Mouse (Mus musculus) MEL (cell line): ENCODE data around the gene H2-DMa. TPM values are rescaled to one million over a fixed set of nuclear protein-coding genes. Genes with fewer than 3 reads are reported as not detected.
A peak's percentile ranks its signal among the peaks of the same experiment; 100 is the strongest.

Source experiments
- DNase-seq: peaks from one replicate; pipeline ENCODE4 v3.0.0; 2011; ENCODE audit warnings: low read depth, low spot score
- H3K27ac ChIP-seq: 2 replicates; pipeline ENCODE4 v1.5.1; 2012; ENCODE audit warnings: low read depth, mild to moderate bottlenecking, control low read depth, low read length, moderate library complexity; ENCODE audit not compliant: control insufficient read depth
- H3K27me3 ChIP-seq, 2 experiments: fragments of 150-350 bp in 1 of 2; sonication (generic) in 1 of 2; 2 replicates each; pipeline ENCODE4 v1.6.1; 2012; ENCODE audit warnings: low read length in 2 of 2, mild to moderate bottlenecking in 2 of 2, improper control_type of control experiment in 1 of 2, moderate library complexity in 1 of 2; ENCODE audit not compliant: insufficient read depth in 2 of 2, control insufficient read depth in 1 of 2
- H3K36me3 ChIP-seq, 2 experiments: 2 replicates each; pipeline ENCODE4 v1.6.1; 2012 to 2014; ENCODE audit warnings: low read length in 2 of 2, improper control_type of control experiment in 1 of 2, inconsistent platforms in 1 of 2, mild to moderate bottlenecking in 1 of 2; ENCODE audit not compliant: insufficient read depth in 2 of 2, control insufficient read depth in 1 of 2
- H3K4me1 ChIP-seq, 2 experiments: fragments of 150-350 bp in 1 of 2; sonication (generic) in 1 of 2; 2 replicates each; pipeline ENCODE4 v1.6.1; 2012; ENCODE audit warnings: low read length in 2 of 2, improper control_type of control experiment in 1 of 2, mild to moderate bottlenecking in 1 of 2; ENCODE audit not compliant: insufficient read depth in 2 of 2, control insufficient read depth in 1 of 2
- H3K4me3 ChIP-seq, 2 experiments: fragments of 150-350 bp in 1 of 2; sonication (generic) in 1 of 2; 2 replicates each; pipeline ENCODE4 v1.5.1; 2012; ENCODE audit warnings: low read depth in 2 of 2, low read length in 2 of 2, mild to moderate bottlenecking in 2 of 2, moderate library complexity in 2 of 2, control low read depth in 1 of 2, improper control_type of control experiment in 1 of 2; ENCODE audit not compliant: control insufficient read depth in 1 of 2, insufficient read depth in 1 of 2
- H3K79me2 ChIP-seq: 2 replicates; pipeline ENCODE4 v1.6.1; 2012; ENCODE audit warnings: mild to moderate bottlenecking, low read length, moderate library complexity; ENCODE audit not compliant: control insufficient read depth, poor library complexity, insufficient read depth
- H3K9ac ChIP-seq: 2 replicates; pipeline ENCODE4 v1.6.1; 2012; ENCODE audit warnings: low read depth, mild to moderate bottlenecking, control low read depth, low read length, moderate library complexity; ENCODE audit not compliant: control insufficient read depth, poor library complexity, severe bottlenecking
- H3K9me3 ChIP-seq: fragments of 150-350 bp; sonication (generic); replicated peaks from 2 replicates; pipeline ENCODE4 v1.6.1; 2012; ENCODE audit warnings: mild to moderate bottlenecking, low read length, improper control_type of control experiment, moderate library complexity; ENCODE audit not compliant: insufficient read depth
- CHD1 ChIP-seq: IDR thresholded peaks from 2 replicates; pipeline ENCODE4 v1.6.1; 2012; ENCODE audit warnings: low read depth, mild to moderate bottlenecking, inconsistent platforms, low read length, improper control_type of control experiment
- CHD2 ChIP-seq: IDR thresholded peaks from 2 replicates; pipeline ENCODE4 v1.6.1; 2011; ENCODE audit warnings: low read length, improper control_type of control experiment
- E2F4 ChIP-seq: IDR thresholded peaks from 2 replicates; pipeline ENCODE4 v1.6.1; 2011; ENCODE audit warnings: low read depth, low read length, improper control_type of control experiment, borderline replicate concordance
- ELF1 ChIP-seq: IDR thresholded peaks from 2 replicates; pipeline ENCODE4 v1.6.1; 2014; ENCODE audit warnings: low read depth, mild to moderate bottlenecking, inconsistent platforms, low read length, improper control_type of control experiment, moderate library complexity
- GATA1 ChIP-seq: IDR thresholded peaks from 2 replicates; pipeline ENCODE4 v1.6.1; 2011; ENCODE audit warnings: low read depth, low read length, improper control_type of control experiment
- HCFC1 ChIP-seq: IDR thresholded peaks from 2 replicates; pipeline ENCODE4 v1.6.1; 2012; ENCODE audit warnings: low read depth, mild to moderate bottlenecking, inconsistent platforms, low read length, improper control_type of control experiment, moderate library complexity
- MEF2A ChIP-seq: IDR thresholded peaks from 2 replicates; pipeline ENCODE4 v1.6.1; 2014; ENCODE audit warnings: low read depth, mild to moderate bottlenecking, inconsistent platforms, low read length, improper control_type of control experiment; ENCODE audit not compliant: poor library complexity, insufficient replicate concordance, severe bottlenecking; ENCODE audit errors: extremely low read depth
- MYB ChIP-seq: IDR thresholded peaks from 2 replicates; pipeline ENCODE4 v1.6.1; 2011; ENCODE audit warnings: mild to moderate bottlenecking, low read depth, low read length, improper control_type of control experiment
- NELFE ChIP-seq: IDR thresholded peaks from 2 replicates; pipeline ENCODE4 v1.6.1; 2011; ENCODE audit warnings: low read depth, low read length, improper control_type of control experiment
- POLR2A ChIP-seq, 2 experiments: IDR thresholded peaks; 2 replicates each; pipeline ENCODE4 v1.6.1; 2011 to 2012; ENCODE audit warnings: low read length in 2 of 2, mild to moderate bottlenecking in 2 of 2, control low read depth in 1 of 2, improper control_type of control experiment in 1 of 2, low read depth in 1 of 2, moderate library complexity in 1 of 2; ENCODE audit not compliant: control insufficient read depth in 1 of 2, insufficient read depth in 1 of 2, poor library complexity in 1 of 2
- POLR2AphosphoS5 ChIP-seq: IDR thresholded peaks from 2 replicates; pipeline ENCODE4 v1.6.1; 2012; ENCODE audit warnings: low read depth, borderline replicate concordance, mild to moderate bottlenecking, inconsistent platforms, low read length, moderate library complexity, mixed read lengths
- RAD21 ChIP-seq: IDR thresholded peaks from 2 replicates; pipeline ENCODE4 v1.6.1; 2011; ENCODE audit warnings: mild to moderate bottlenecking, low read depth, low read length, improper control_type of control experiment
- SIN3A ChIP-seq: IDR thresholded peaks from 2 replicates; pipeline ENCODE4 v1.6.1; 2012; ENCODE audit warnings: low read length, improper control_type of control experiment, inconsistent platforms
- TAL1 ChIP-seq: IDR thresholded peaks from 2 replicates; pipeline ENCODE4 v1.6.1; 2012; ENCODE audit warnings: mild to moderate bottlenecking, inconsistent platforms, low read length, moderate library complexity, mixed read lengths
- TBP ChIP-seq: IDR thresholded peaks from 2 replicates; pipeline ENCODE4 v1.8.0; 2011; ENCODE audit warnings: low read depth, low read length, improper control_type of control experiment
- ZMIZ1 ChIP-seq: IDR thresholded peaks from 2 replicates; pipeline ENCODE4 v1.6.1; 2012; ENCODE audit warnings: low read depth, mild to moderate bottlenecking, inconsistent platforms, low read length, improper control_type of control experiment, moderate library complexity
- polyA plus RNA-seq, 2 experiments: library from polyadenylated mRNA; stranded (reverse) in 1 of 2; unstranded in 1 of 2; fragments of >175 nt in 1 of 2; fragments of >200 nt in 1 of 2; gene quantifications; 2 replicates each; pipeline versions ENCODE4 v1.2.1 to v1.2.4; 2012; ENCODE audit warnings: low replicate concordance in 2 of 2, low read depth in 1 of 2; ENCODE audit not compliant: insufficient read length in 2 of 2, insufficient read depth in 1 of 2, missing spikeins in 1 of 2
- total RNA-seq: library from RNA; depleted of rRNA; stranded (reverse); fragments of 300-350 nt; gene quantifications from 2 replicates; pipeline ENCODE4 v1.2.3, GENCODE M21; 2012; rRNA removed

Gene H2-DMa
- total and polyA plus RNA-seq, 3 experiments, result 38.3 to 38.7 TPM; not detected in 1

GRCm38 (mm10) chr17:34187261-34187916 lies 68.0 kb downstream of the H2-DMa start, which contains the start of the genes Tap1 and Psmb9 (continued):
- TF ChIP-seq CHD1 (no peak), MYB (no peak), GATA1 (no peak), RAD21 (no peak), NELFE (peak; percentile 41), CHD2 (peak; percentile 87)

DNA sequence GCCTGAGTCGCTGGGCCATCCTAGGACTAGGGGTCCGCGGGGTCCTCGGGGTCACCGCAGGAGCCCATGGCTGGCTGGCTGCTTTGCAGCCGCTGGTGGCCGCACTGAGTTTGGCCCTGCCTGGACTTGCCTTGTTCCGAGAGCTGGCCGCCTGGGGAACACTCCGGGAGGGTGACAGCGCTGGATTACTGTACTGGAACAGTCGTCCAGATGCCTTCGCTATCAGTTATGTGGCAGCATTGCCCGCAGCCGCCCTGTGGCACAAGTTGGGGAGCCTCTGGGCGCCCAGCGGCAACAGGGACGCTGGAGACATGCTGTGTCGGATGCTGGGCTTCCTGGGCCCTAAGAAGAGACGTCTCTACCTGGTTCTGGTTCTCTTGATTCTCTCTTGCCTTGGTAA lies 68.7 kb downstream of the H2-DMa start:
- TF ChIP-seq SIN3A, result 0 out of 2 replicates have a peak, but pooled peaks have one; percentile 26
- TF ChIP-seq TAL1, result peak; percentile 58
- TF ChIP-seq HCFC1, result no peak
- TF ChIP-seq E2F4, result no peak
- TF ChIP-seq TBP, result no peak
- TF ChIP-seq ZMIZ1, result no peak
- TF ChIP-seq POLR2AphosphoS5, result no peak
- no peak for TF ChIP-seq POLR2A (IDR thresholded peaks at IDR 0.05; ENCODE audit: control insufficient read depth in 1 of 2, insufficient read depth in 1 of 2, low read depth in 1 of 2, low read length in 2 of 2, poor library complexity in 1 of 2)
- 0 out of 2 replicates have a peak, but pooled peaks have one; percentile 39 for TF ChIP-seq CHD1
- no peak for TF ChIP-seq ELF1
- TF ChIP-seq MEF2A, result no peak
- H3K4me1 ChIP-seq, result peaks cover 16 to 30% of the 10 kb centered on the region in 2 experiments
- H3K79me2 ChIP-seq, result peaks cover 10% of the 10 kb centered on the region
- H3K27me3 ChIP-seq, result no peaks in the 10 kb centered on the region
- peak overlapping the region; percentile 79 to 83 for H3K4me3 ChIP-seq
- H3K36me3 ChIP-seq, result peaks cover 0 to 8% of the 10 kb centered on the region in 2 experiments; a peak in 3 of 4 replicates
- DNase-seq, result peak; percentile 65
- peak overlapping the region; percentile 87 for H3K27ac ChIP-seq
- no peaks in the 10 kb centered on the region for H3K9me3 ChIP-seq
- H3K9ac ChIP-seq, result peak overlapping the region; percentile 92

Other genes with a start within 250 kb of the H2-DMa start
Only the 30 nearest of the 32 such genes appear.
- 17.1 and 20.6 TPM in 2 replicates for gene Kifc1, start 228.9 kb upstream of the H2-DMa start, total RNA-seq
- gene Kifc1, start 228.9 kb upstream of the H2-DMa start, polyA plus RNA-seq, result 10 to 100 TPM in 1 of 2 experiments, not detected in 1; 53.5 TPM
- not detected in 2 replicates for gene Platr17, start 214.4 kb upstream of the H2-DMa start, total RNA-seq
- not detected for gene Platr17, start 214.4 kb upstream of the H2-DMa start, polyA plus RNA-seq
- gene Daxx, start 210.1 kb upstream of the H2-DMa start, total RNA-seq, result 39.6 and 40.6 TPM in 2 replicates
- 10 to 100 TPM in 1 of 2 experiments, not detected in 1; 68.0 TPM for gene Daxx, start 210.1 kb upstream of the H2-DMa start, polyA plus RNA-seq
- 14.7 and 24.3 TPM in 2 replicates for gene Tapbp, start 203.6 kb upstream of the H2-DMa start, total RNA-seq
- 10 to 100 TPM in 1 of 2 experiments, not detected in 1; 33.3 TPM for gene Tapbp, start 203.6 kb upstream of the H2-DMa start, polyA plus RNA-seq
- 18.6 and 20.2 TPM in 2 replicates for gene Zbtb22, start 203.6 kb upstream of the H2-DMa start, total RNA-seq
- 10 to 100 TPM in 1 of 2 experiments, not detected in 1; 30.0 TPM for gene Zbtb22, start 203.6 kb upstream of the H2-DMa start, polyA plus RNA-seq
- 19.0 and 24.9 TPM in 2 replicates for gene Rgl2, start 190.0 kb upstream of the H2-DMa start, total RNA-seq
- gene Rgl2, start 190.0 kb upstream of the H2-DMa start, polyA plus RNA-seq, result 10 to 100 TPM in 1 of 2 experiments, not detected in 1; 43.6 TPM
- 189 and 239 TPM in 2 replicates for gene Pfdn6, start 179.2 kb upstream of the H2-DMa start, total RNA-seq
- 100 to 1,000 TPM in 1 of 2 experiments, not detected in 1; 222 TPM for gene Pfdn6, start 179.2 kb upstream of the H2-DMa start, polyA plus RNA-seq
- gene Wdr46, start 178.9 kb upstream of the H2-DMa start, total RNA-seq, result 97.6 and 100 TPM in 2 replicates
- gene Wdr46, start 178.9 kb upstream of the H2-DMa start, polyA plus RNA-seq, result 100 to 1,000 TPM in 1 of 2 experiments, not detected in 1; 131 TPM
- gene B3galt4, start 168.1 kb upstream of the H2-DMa start, total RNA-seq, result 2.2 and 2.5 TPM in 2 replicates
- 1 to 10 TPM in 1 of 2 experiments, not detected in 1; 2.9 TPM for gene B3galt4, start 168.1 kb upstream of the H2-DMa start, polyA plus RNA-seq
- 20.6 and 23.6 TPM in 2 replicates for gene Vps52, start 163.7 kb upstream of the H2-DMa start, total RNA-seq
- gene Vps52, start 163.7 kb upstream of the H2-DMa start, polyA plus RNA-seq, result 10 to 100 TPM in 1 of 2 experiments, not detected in 1; 40.7 TPM
- gene Rps18, start 163.5 kb upstream of the H2-DMa start, total RNA-seq, result 252 and 286 TPM in 2 replicates
- gene Rps18, start 163.5 kb upstream of the H2-DMa start, polyA plus RNA-seq, result 1,000 to 10,000 TPM in 1 of 2 experiments, not detected in 1; 1,183 TPM
- gene H2-K1, start 119.2 kb upstream of the H2-DMa start, total RNA-seq, result 81.1 and 87.9 TPM in 2 replicates
- 100 to 1,000 TPM in 1 of 2 experiments, not detected in 1; 113 TPM for gene H2-K1, start 119.2 kb upstream of the H2-DMa start, polyA plus RNA-seq
- gene Ring1, start 94.9 kb upstream of the H2-DMa start, total RNA-seq, result 12.4 and 18.3 TPM in 2 replicates
- gene Ring1, start 94.9 kb upstream of the H2-DMa start, polyA plus RNA-seq, result 10 to 100 TPM in 1 of 2 experiments, not detected in 1; 28.4 TPM
- 19.6 and 24.1 TPM in 2 replicates for gene H2-Ke6, start 91.5 kb upstream of the H2-DMa start, total RNA-seq
- gene H2-Ke6, start 91.5 kb upstream of the H2-DMa start, polyA plus RNA-seq, result 10 to 100 TPM in 1 of 2 experiments, not detected in 1; 34.4 TPM
- 125 and 152 TPM in 2 replicates for gene Slc39a7, start 87.9 kb upstream of the H2-DMa start, total RNA-seq
- gene Slc39a7, start 87.9 kb upstream of the H2-DMa start, polyA plus RNA-seq, result 100 to 1,000 TPM in 1 of 2 experiments, not detected in 1; 150 TPM
- gene Rxrb, start 87.7 kb upstream of the H2-DMa start, total RNA-seq, result 37.2 and 37.6 TPM in 2 replicates
- 10 to 100 TPM in 1 of 2 experiments, not detected in 1; 63.4 TPM for gene Rxrb, start 87.7 kb upstream of the H2-DMa start, polyA plus RNA-seq
- gene Col11a2, start 80.1 kb upstream of the H2-DMa start, total RNA-seq, result 4.6 and 4.8 TPM in 2 replicates
- gene Col11a2, start 80.1 kb upstream of the H2-DMa start, polyA plus RNA-seq, result 10 to 100 TPM in 1 of 2 experiments, not detected in 1; 14.5 TPM
- 2.2 and 2.6 TPM in 2 replicates for gene H2-Oa, start 27.2 kb upstream of the H2-DMa start, total RNA-seq
- gene H2-Oa, start 27.2 kb upstream of the H2-DMa start, polyA plus RNA-seq, result 1 to 10 TPM in 1 of 2 experiments, not detected in 1; 3.9 TPM
- 97.2 and 99.5 TPM in 2 replicates for gene Brd2, start 3.1 kb downstream of the H2-DMa start, total RNA-seq
- gene Brd2, start 3.1 kb downstream of the H2-DMa start, polyA plus RNA-seq, result 100 to 1,000 TPM; 189 to 252 TPM
- 0.77 and 0.82 TPM in 2 replicates for gene H2-DMb2, start 23.8 kb downstream of the H2-DMa start, total RNA-seq
- gene H2-DMb2, start 23.8 kb downstream of the H2-DMa start, polyA plus RNA-seq, result 1 to 10 TPM in 1 of 2 experiments, not detected in 1; 1.5 TPM
- not detected in 2 replicates for gene H2-DMb1, start 33.5 kb downstream of the H2-DMa start, total RNA-seq
- gene H2-DMb1, start 33.5 kb downstream of the H2-DMa start, polyA plus RNA-seq, result under 1 TPM in 1 of 2 experiments, not detected in 1; 0.67 TPM
- 24.6 and 30.7 TPM in 2 replicates for gene Tap1, start 68.0 kb downstream of the H2-DMa start, total RNA-seq
- gene Tap1, start 68.0 kb downstream of the H2-DMa start, polyA plus RNA-seq, result 10 to 100 TPM in 1 of 2 experiments, not detected in 1; 46.6 TPM
- gene Psmb9, start 68.2 kb downstream of the H2-DMa start, total RNA-seq, result 23.3 and 24.9 TPM in 2 replicates
- gene Psmb9, start 68.2 kb downstream of the H2-DMa start, polyA plus RNA-seq, result 10 to 100 TPM in 1 of 2 experiments, not detected in 1; 14.7 TPM
- gene Psmb8, start 78.2 kb downstream of the H2-DMa start, total RNA-seq, result 129 and 144 TPM in 2 replicates
- 100 to 1,000 TPM in 1 of 2 experiments, not detected in 1; 133 TPM for gene Psmb8, start 78.2 kb downstream of the H2-DMa start, polyA plus RNA-seq
- gene Tap2, start 84.0 kb downstream of the H2-DMa start, total RNA-seq, result 40.3 and 48.5 TPM in 2 replicates
- gene Tap2, start 84.0 kb downstream of the H2-DMa start, polyA plus RNA-seq, result 10 to 100 TPM in 1 of 2 experiments, not detected in 1; 63.0 TPM
- gene H2-Ob, start 119.4 kb downstream of the H2-DMa start, total RNA-seq, result 0.75 and 0.81 TPM in 2 replicates
- 1 to 10 TPM in 1 of 2 experiments, not detected in 1; 2.0 TPM for gene H2-Ob, start 119.4 kb downstream of the H2-DMa start, polyA plus RNA-seq
- not detected in 2 replicates for gene H2-Ab1, start 138.1 kb downstream of the H2-DMa start, total RNA-seq
- not detected for gene H2-Ab1, start 138.1 kb downstream of the H2-DMa start, polyA plus RNA-seq
- gene H2-Aa, start 168.3 kb downstream of the H2-DMa start, total RNA-seq, result not detected in 2 replicates
- gene H2-Aa, start 168.3 kb downstream of the H2-DMa start, polyA plus RNA-seq, result not detected
- 0.15 TPM in 1 of 2 replicates, not detected in the other for gene H2-Eb1, start 186.3 kb downstream of the H2-DMa start, total RNA-seq
- gene H2-Eb1, start 186.3 kb downstream of the H2-DMa start, polyA plus RNA-seq, result under 1 TPM in 1 of 2 experiments, not detected in 1; 0.07 TPM
- gene H2-Eb2, start 206.1 kb downstream of the H2-DMa start, total RNA-seq, result not detected in 2 replicates
- not detected for gene H2-Eb2, start 206.1 kb downstream of the H2-DMa start, polyA plus RNA-seq